Mouse (Mus musculus): ENCODE results near the gene Bpifb9b. TPM values are rescaled to one million over a fixed set of nuclear protein-coding genes. Genes with fewer than 3 reads are reported as not detected.
"Not testable (repeated sequence)": the region's sequence is repeated elsewhere in the genome, so short reads cannot be mapped to it uniquely, and the experiment has no call there.

Gene Bpifb9b
- 0.38 and 1.3 TPM in 2 replicates for total RNA-seq (2014; rRNA removed)
- 1.7 TPM in 1 of 2 replicates, not detected in the other for polyA plus RNA-seq (2015; fragmentation: Nextera tagmentation; extraction: Ambion mirVana)

DNA sequence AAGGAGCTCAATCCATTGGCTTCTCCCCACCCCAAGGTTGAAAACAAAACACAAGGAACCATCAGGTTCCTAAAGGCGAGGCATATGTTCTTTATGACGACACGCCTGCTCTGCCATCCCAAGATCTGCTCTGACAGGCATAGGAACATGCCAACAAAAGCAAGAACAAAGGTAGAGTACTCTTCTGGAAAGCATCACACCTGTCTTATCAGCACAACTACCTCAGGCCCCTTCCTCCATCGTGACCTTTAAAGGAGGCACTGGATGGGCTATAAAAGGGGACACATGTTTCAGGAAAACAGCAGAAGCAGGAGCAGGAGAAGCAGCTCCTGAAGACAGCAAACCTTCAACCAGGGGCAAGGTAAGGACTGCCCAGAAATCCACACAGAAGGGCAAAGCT lies at the start of gene Bpifb9b:
TSS of gene Bpifb9b (plus strand) at position 301 of the 400 bp plus-strand sequence.
- not testable (repeated sequence) for H3K9ac ChIP-seq (replicated peaks; ENCODE audit: low read length, poor library complexity, severe bottlenecking); H3K4me1 ChIP-seq (ENCODE audit: insufficient read depth, low read length); H3K4me2 ChIP-seq (ENCODE audit: low read depth, low read length, poor library complexity, severe bottlenecking); ATAC-seq (ENCODE audit: low FRiP score); DNase-seq (ENCODE audit: low spot score); H3K9me3 ChIP-seq (ENCODE audit: low read length); H3K27me3 ChIP-seq (ENCODE audit: insufficient read depth, low read length); H3K27ac ChIP-seq (ENCODE audit: low read depth, low read length); H3K36me3 ChIP-seq (ENCODE audit: insufficient read depth, low read length); H3K4me3 ChIP-seq (ENCODE audit: low read depth, low read length)
- WGBS = 86% methylated on average over 4 of the region's 4 CpGs

DNA sequence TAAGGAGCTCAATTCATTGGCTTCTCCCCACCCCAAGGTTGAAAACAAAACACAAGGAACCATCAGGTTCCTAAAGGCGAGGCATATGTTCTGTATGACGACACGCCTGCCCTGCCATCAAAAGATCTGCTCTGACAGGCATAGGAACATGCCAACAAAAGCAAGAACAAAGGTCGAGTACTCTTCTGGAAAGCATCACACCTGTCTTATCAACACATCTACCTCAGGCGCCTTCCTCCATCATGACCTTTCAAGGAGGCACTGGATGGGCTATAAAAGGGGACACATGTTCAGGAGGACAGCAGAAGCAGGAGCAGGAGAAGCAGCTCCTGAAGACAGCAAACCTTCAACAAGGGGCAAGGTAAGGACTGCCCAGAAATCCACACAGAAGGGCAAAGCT lies 49.5 kb upstream of the Bpifb9b start, which contains the start of gene Bpifb9a:
TSS of gene Bpifb9a (plus strand) at position 301 of the 400 bp plus-strand sequence.
- ATAC-seq (ENCODE audit: low FRiP score); H3K4me3 ChIP-seq (ENCODE audit: low read depth, low read length); H3K27ac ChIP-seq (ENCODE audit: low read depth, low read length); H3K4me2 ChIP-seq (ENCODE audit: low read depth, low read length, poor library complexity, severe bottlenecking); DNase-seq (ENCODE audit: low spot score); H3K9ac ChIP-seq (replicated peaks; ENCODE audit: low read length, poor library complexity, severe bottlenecking); H3K36me3 ChIP-seq (ENCODE audit: insufficient read depth, low read length); H3K27me3 ChIP-seq (ENCODE audit: insufficient read depth, low read length); H3K9me3 ChIP-seq (ENCODE audit: low read length); H3K4me1 ChIP-seq (ENCODE audit: insufficient read depth, low read length): not testable (repeated sequence)
- 79% methylated on average over 5 of the region's 5 CpGs for WGBS

DNA sequence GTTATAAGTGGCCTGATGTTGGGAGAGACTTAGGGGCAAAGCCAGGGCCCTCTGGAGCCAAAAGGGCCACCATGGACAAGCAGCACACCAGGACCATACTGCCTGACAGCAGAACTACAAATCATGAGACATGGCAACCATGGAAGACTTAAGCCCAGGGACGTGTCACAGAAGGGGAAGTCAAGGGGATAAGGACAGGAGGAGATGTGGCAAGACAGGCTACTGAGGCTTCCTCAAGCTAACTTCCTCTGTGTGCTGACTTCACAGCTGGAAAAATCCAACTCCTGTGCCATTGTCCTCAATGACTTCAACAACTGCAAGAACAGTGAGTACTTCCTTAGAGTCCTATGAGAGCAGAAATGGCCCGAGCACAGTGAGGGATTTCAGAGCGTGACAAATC lies 42.6 kb upstream of the Bpifb9b start:
- H3K9ac ChIP-seq (replicated peaks; ENCODE audit: low read length, poor library complexity, severe bottlenecking); H3K4me2 ChIP-seq (ENCODE audit: low read depth, low read length, poor library complexity, severe bottlenecking); H3K4me3 ChIP-seq (ENCODE audit: low read depth, low read length); H3K36me3 ChIP-seq (ENCODE audit: insufficient read depth, low read length); H3K9me3 ChIP-seq (ENCODE audit: low read length); DNase-seq (ENCODE audit: low spot score); H3K4me1 ChIP-seq (ENCODE audit: insufficient read depth, low read length); H3K27me3 ChIP-seq (ENCODE audit: insufficient read depth, low read length); H3K27ac ChIP-seq (ENCODE audit: low read depth, low read length); ATAC-seq (ENCODE audit: low FRiP score): not testable (repeated sequence)
- WGBS = 85% methylated on average over 3 of the region's 3 CpGs

DNA sequence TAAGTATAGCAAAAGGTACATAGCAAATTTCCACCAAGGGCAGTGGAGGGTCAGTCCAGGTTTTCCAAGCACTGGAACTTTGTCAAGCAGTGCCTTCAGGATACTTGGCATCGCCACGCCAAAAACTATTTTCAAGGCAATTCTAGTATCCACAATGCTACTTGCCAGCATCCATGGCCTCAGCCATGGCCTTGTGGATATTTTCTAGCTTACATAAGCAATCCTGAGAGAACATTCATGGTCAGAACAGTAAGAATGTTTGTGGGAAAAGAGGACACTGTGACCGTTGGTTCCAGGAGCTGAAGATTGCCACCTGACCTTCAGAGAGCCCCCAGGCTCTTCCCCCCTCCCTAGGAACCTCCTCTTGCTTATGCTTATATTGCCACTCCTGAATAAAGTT lies 15.2 kb upstream of the Bpifb9b start:
- not testable (repeated sequence) for H3K27ac ChIP-seq (ENCODE audit: low read depth, low read length); H3K36me3 ChIP-seq (ENCODE audit: insufficient read depth, low read length); H3K27me3 ChIP-seq (ENCODE audit: insufficient read depth, low read length); DNase-seq (ENCODE audit: low spot score); H3K4me2 ChIP-seq (ENCODE audit: low read depth, low read length, poor library complexity, severe bottlenecking); H3K4me3 ChIP-seq (ENCODE audit: low read depth, low read length); ATAC-seq (ENCODE audit: low FRiP score); H3K9me3 ChIP-seq (ENCODE audit: low read length); H3K4me1 ChIP-seq (ENCODE audit: insufficient read depth, low read length); H3K9ac ChIP-seq (replicated peaks; ENCODE audit: low read length, poor library complexity, severe bottlenecking)
- 87% methylated on average over 3 of the region's 3 CpGs for WGBS

DNA sequence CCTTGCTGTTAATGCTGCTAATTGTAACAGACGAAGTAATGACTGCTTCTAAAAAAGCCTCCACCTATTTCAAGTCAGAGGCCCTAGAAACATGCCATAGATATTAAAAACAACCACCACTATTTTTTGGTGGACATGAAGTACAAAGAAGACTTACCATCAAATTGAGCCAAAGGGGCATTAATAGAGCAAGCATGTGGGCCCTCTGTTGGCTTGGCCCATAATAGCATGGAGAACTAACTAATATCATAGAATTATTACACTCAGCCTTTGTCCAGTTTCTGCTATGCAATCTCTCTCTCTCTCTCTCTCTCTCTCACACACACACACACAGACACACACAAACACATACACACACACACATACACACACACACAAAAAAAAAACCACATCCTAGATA lies 14.2 kb upstream of the Bpifb9b start:
- Histone ChIP-seq H3K27ac (ENCODE audit: low read depth, low read length) (no peak overlapping the region), H3K36me3 (ENCODE audit: insufficient read depth, low read length) (no peaks in the 10 kb centered on the region), H3K9me3 (ENCODE audit: low read length) (no peaks in the 10 kb centered on the region), H3K4me1 (ENCODE audit: insufficient read depth, low read length) (no peaks in the 10 kb centered on the region), H3K4me2 (ENCODE audit: low read depth, low read length, poor library complexity, severe bottlenecking) (no peak overlapping the region), H3K4me3 (ENCODE audit: low read depth, low read length) (no peak overlapping the region), H3K27me3 (ENCODE audit: insufficient read depth, low read length) (no peaks in the 10 kb centered on the region), H3K9ac (replicated peaks; ENCODE audit: low read length, poor library complexity, severe bottlenecking) (no peak overlapping the region)
- DNase-seq (ENCODE audit: low spot score) (peak; percentile 2), ATAC-seq (ENCODE audit: low FRiP score) (no peak)
- WGBS = 83% methylated on average over 1 of the region's 1 CpGs
- TF ChIP-seq CTCF (IDR thresholded peaks at IDR 0.05) = peak; percentile 32

DNA sequence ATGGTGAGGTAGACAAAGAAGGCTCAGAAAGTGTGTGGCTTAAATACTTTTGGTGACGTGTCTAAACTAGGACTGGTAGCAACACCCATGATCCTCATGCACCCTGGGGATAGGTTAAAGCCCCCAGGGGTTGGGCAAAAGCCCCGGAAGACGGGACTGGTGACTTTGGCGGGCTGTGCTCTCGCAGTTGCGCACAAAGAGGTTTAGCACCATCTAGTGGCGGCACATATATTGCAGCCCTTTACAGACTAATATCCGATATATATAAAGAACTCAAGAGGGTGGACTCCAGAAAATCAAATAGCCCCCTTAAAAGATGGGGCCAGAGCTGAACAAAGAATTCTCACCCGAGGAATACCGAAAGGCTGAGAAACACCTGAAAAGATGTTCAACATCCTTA lies 12.3 kb upstream of the Bpifb9b start:
- not testable (repeated sequence) for H3K4me3 ChIP-seq (ENCODE audit: low read depth, low read length); H3K4me1 ChIP-seq (ENCODE audit: insufficient read depth, low read length); H3K9me3 ChIP-seq (ENCODE audit: low read length); H3K9ac ChIP-seq (replicated peaks; ENCODE audit: low read length, poor library complexity, severe bottlenecking); ATAC-seq (ENCODE audit: low FRiP score); H3K36me3 ChIP-seq (ENCODE audit: insufficient read depth, low read length); H3K27me3 ChIP-seq (ENCODE audit: insufficient read depth, low read length); H3K27ac ChIP-seq (ENCODE audit: low read depth, low read length); H3K4me2 ChIP-seq (ENCODE audit: low read depth, low read length, poor library complexity, severe bottlenecking)
- peak; percentile 45 for DNase-seq (ENCODE audit: low spot score)
- WGBS = 4% methylated on average over 10 of the region's 10 CpGs
- peak; percentile 62 for TF ChIP-seq CTCF (IDR thresholded peaks at IDR 0.05)

Data from midbrain, postnatal 0 days (tissue).